Mouse (Mus musculus) olfactory bulb, adult 2 months (tissue): ENCODE data around the gene Itpkb.

ENCODE experiments used
- CTCF ChIP-seq: fragments of 200-500 bp; IDR thresholded peaks from 2 replicates; pipeline ENCODE4 v1.5.1; 2012; ENCODE audit warnings: low read depth, mild to moderate bottlenecking, low read length, moderate library complexity; ENCODE audit not compliant: insufficient read depth
- POLR2A ChIP-seq: fragments of 200-500 bp; IDR thresholded peaks from 2 replicates; pipeline ENCODE4 v1.6.1; 2012; ENCODE audit warnings: mild to moderate bottlenecking, low read depth, low read length, moderate library complexity; ENCODE audit not compliant: insufficient read depth

GRCm38 (mm10) chr1:180370858-180371652 is 40.8 kb downstream of the Itpkb start:
- TF ChIP-seq CTCF (no peak), POLR2A (no peak)
